Mouse (Mus musculus) hindbrain, embryonic 16.5 days (tissue): ENCODE measurements around the gene C8g. TPM values are rescaled to one million over a fixed set of nuclear protein-coding genes. Genes with fewer than 3 reads are reported as not detected.

ENCODE experiments used
- polyA plus RNA-seq: library from polyadenylated mRNA; unstranded; fragments of >200 nt; fragmentation: Nextera tagmentation; extraction: Ambion mirVana; gene quantifications from 2 replicates; pipeline ENCODE4 v1.2.1, GENCODE M21; 2015

Gene C8g
- polyA plus RNA-seq, 1 experiment from 2014 or later: 6.1 TPM

Other genes with a start within 250 kb of the C8g start
- gene Tmem203, start 246.3 kb downstream of the C8g start, polyA plus RNA-seq: 15.8 and 16.6 TPM in 2 replicates
- 20.3 TPM in 2 replicates for gene Tprn, start 239.1 kb downstream of the C8g start, polyA plus RNA-seq
- 181 and 183 TPM in 2 replicates for gene Ssna1, start 229.3 kb downstream of the C8g start, polyA plus RNA-seq
- 137 and 147 TPM in 2 replicates for gene Anapc2, start 229.2 kb downstream of the C8g start, polyA plus RNA-seq
- gene Tmem210, start 213.6 kb downstream of the C8g start, polyA plus RNA-seq: not detected in 2 replicates
- gene Lrrc26, start 211.8 kb downstream of the C8g start, polyA plus RNA-seq: 0.12 and 0.13 TPM in 2 replicates
- 56.9 and 65.8 TPM in 2 replicates for gene Grin1, start 182.5 kb downstream of the C8g start, polyA plus RNA-seq
- gene Man1b1, start 169.4 kb downstream of the C8g start, polyA plus RNA-seq: 41.6 and 48.3 TPM in 2 replicates
- gene Dpp7, start 145.4 kb downstream of the C8g start, polyA plus RNA-seq: 26.4 and 27.8 TPM in 2 replicates
- gene Uap1l1, start 136.0 kb downstream of the C8g start, polyA plus RNA-seq: 8.8 and 10.9 TPM in 2 replicates
- 15.7 and 17.2 TPM in 2 replicates for gene Sapcd2, start 129.4 kb downstream of the C8g start, polyA plus RNA-seq
- gene Entpd2, start 105.8 kb downstream of the C8g start, polyA plus RNA-seq: 6.7 and 7.4 TPM in 2 replicates
- 481 and 505 TPM in 2 replicates for gene Npdc1, start 102.4 kb downstream of the C8g start, polyA plus RNA-seq
- gene Fut7, start 78.5 kb downstream of the C8g start, polyA plus RNA-seq: 0.19 and 0.23 TPM in 2 replicates
- gene Abca2, start 73.0 kb downstream of the C8g start, polyA plus RNA-seq: 13.5 and 15.5 TPM in 2 replicates
- 3.4 and 4.1 TPM in 2 replicates for gene Clic3, start 44.9 kb downstream of the C8g start, polyA plus RNA-seq
- 117 and 134 TPM in 2 replicates for gene Paxx, start 40.6 kb downstream of the C8g start, polyA plus RNA-seq
- 904 and 1,173 TPM in 2 replicates for gene Ptgds, start 31.7 kb downstream of the C8g start, polyA plus RNA-seq
- not detected in 2 replicates for gene Lcn12, start 7.8 kb downstream of the C8g start, polyA plus RNA-seq
- 136 and 153 TPM in 2 replicates for gene Fbxw5, start 969 bp downstream of the C8g start, polyA plus RNA-seq
- 16.8 and 17.8 TPM in 2 replicates for gene Traf2, start 45.2 kb upstream of the C8g start, polyA plus RNA-seq
- gene Edf1, start 56.1 kb upstream of the C8g start, polyA plus RNA-seq: 384 and 413 TPM in 2 replicates
- gene Mamdc4, start 73.1 kb upstream of the C8g start, polyA plus RNA-seq: 1.8 and 3.7 TPM in 2 replicates
- 164 and 178 TPM in 2 replicates for gene Phpt1, start 73.5 kb upstream of the C8g start, polyA plus RNA-seq
- gene Ajm1, start 80.0 kb upstream of the C8g start, polyA plus RNA-seq: 12.0 and 15.1 TPM in 2 replicates
- gene Rabl6, start 106.8 kb upstream of the C8g start, polyA plus RNA-seq: 65.3 and 71.8 TPM in 2 replicates
- 0.13 and 0.34 TPM in 2 replicates for gene Ccdc183, start 116.0 kb upstream of the C8g start, polyA plus RNA-seq
- 54.6 and 66.8 TPM in 2 replicates for gene Tmem141, start 120.3 kb upstream of the C8g start, polyA plus RNA-seq
- 4.6 and 4.8 TPM in 2 replicates for gene Fcna, start 126.3 kb upstream of the C8g start, polyA plus RNA-seq
- not detected in 2 replicates for gene Lcn8, start 151.4 kb upstream of the C8g start, polyA plus RNA-seq
- not detected in 2 replicates for gene Lcn5, start 156.2 kb upstream of the C8g start, polyA plus RNA-seq
- not detected in 2 replicates for gene Lcn6, start 175.1 kb upstream of the C8g start, polyA plus RNA-seq
- gene Lcn10, start 181.0 kb upstream of the C8g start, polyA plus RNA-seq: not detected in 2 replicates
- gene Obp2a, start 198.3 kb upstream of the C8g start, polyA plus RNA-seq: not detected in 2 replicates
- gene Bmyc, start 205.0 kb upstream of the C8g start, polyA plus RNA-seq: 164 and 182 TPM in 2 replicates
- not detected in 2 replicates for gene Obp2b, start 235.3 kb upstream of the C8g start, polyA plus RNA-seq